Mouse (Mus musculus): ENCODE results near the gene Bmper.

- TF ChIP-seq CTCF (IDR thresholded peaks at IDR 0.05; ENCODE audit: low read depth) (no peak), EP300 (IDR thresholded peaks at IDR 0.05; ENCODE audit: low read depth) (no peak)
These were observed 30.7 kb downstream of the Bmper start for GRCm38 (mm10) chr9:23253624-23254023.
